ENCODE assay signal across 37 mouse cellular contexts in genomic region chr17:86539881-86540430, GRCm38 (mm10). TPM values are rescaled to one million over a fixed set of nuclear protein-coding genes. Genes with fewer than 3 reads are reported as not detected.
DNase-seq lines count a peak whose midpoint lies in the region; ATAC-seq lines count a peak whose summit lies in the region.
"Had no signal": no experiment of that assay in that cellular context is flagged by ENCODE, and none has a peak within 500 bp of the region (broad histone marks: within the 10 kb centered on the region; RNA-seq: fewer than 3 reads in every experiment).

No protein-coding gene starts in this region.

- H3K9ac ChIP-seq in kidney, embryonic 16.5 days (replicated peaks; ENCODE audit: low read length): no peak overlapping the region
- H3K9ac ChIP-seq in heart, embryonic 12.5 days: no peak overlapping the region
- H3K9ac ChIP-seq: embryonic facial prominence, embryonic 12.5 days; hindbrain, embryonic 12.5 days; intestine, embryonic 15.5 days; limb, embryonic 12.5 days; liver, postnatal 0 days; midbrain, embryonic 12.5 days; neural tube, embryonic 12.5 days had no signal

- intact Hi-C loops in heart, postnatal 14 days (cut with DNase I): loop anchor here (2.0 to 5.0 kb wide), 2 partner anchors 49 to 72 kb away; no protein-coding TSS in a partner anchor

- H3K9me3 ChIP-seq in kidney, embryonic 16.5 days (ENCODE audit: low read length): no peaks in the 10 kb centered on the region
- H3K9me3 ChIP-seq in heart, embryonic 12.5 days (replicated peaks): no peaks in the 10 kb centered on the region
- H3K9me3 ChIP-seq: embryonic facial prominence, embryonic 12.5 days; hindbrain, embryonic 12.5 days; intestine, embryonic 15.5 days; limb, embryonic 12.5 days; megakaryocyte, embryonic 14.5 days; midbrain, embryonic 12.5 days; neural tube, embryonic 12.5 days had no signal

- H3K4me1 ChIP-seq in kidney, embryonic 16.5 days (ENCODE audit: insufficient read depth, low read length): peaks cover 24% of the 10 kb centered on the region
- peaks cover 29% of the 10 kb centered on the region for H3K4me1 ChIP-seq in heart, embryonic 12.5 days (replicated peaks)
- H3K4me1 ChIP-seq: hindbrain, embryonic 12.5 days; limb, embryonic 12.5 days; midbrain, embryonic 12.5 days had no signal

- H3K36me3 ChIP-seq in kidney, embryonic 16.5 days (ENCODE audit: insufficient read depth, low read length): no peaks in the 10 kb centered on the region
- H3K36me3 ChIP-seq in heart, embryonic 12.5 days: no peaks in the 10 kb centered on the region
- H3K36me3 ChIP-seq: embryonic facial prominence, embryonic 12.5 days; hindbrain, embryonic 12.5 days; intestine, embryonic 15.5 days; limb, embryonic 12.5 days; midbrain, embryonic 12.5 days; neural tube, embryonic 12.5 days had no signal

- 45% methylated on average over 18 of the region's 18 CpGs for WGBS in kidney, embryonic 16.5 days
- 70% methylated on average over 18 of the region's 18 CpGs for WGBS in heart, embryonic 12.5 days

- H3K4me2 ChIP-seq in kidney, embryonic 16.5 days (replicated peaks; ENCODE audit: low read depth, low read length): no peak overlapping the region
- H3K4me2 ChIP-seq in heart, embryonic 12.5 days: peak overlapping the region; percentile 17; the same call in 1 of the 2 replicates
- H3K4me2 ChIP-seq: embryonic facial prominence, embryonic 12.5 days; hindbrain, embryonic 12.5 days; intestine, embryonic 15.5 days; limb, embryonic 12.5 days; liver, embryonic 11.5 days; midbrain, embryonic 12.5 days; neural tube, embryonic 12.5 days had no signal

- H3K4me3 ChIP-seq in kidney, embryonic 16.5 days (ENCODE audit: low read length): no peak overlapping the region
- H3K4me3 ChIP-seq in heart, embryonic 12.5 days: no peak overlapping the region
- H3K4me3 ChIP-seq: embryonic facial prominence, embryonic 12.5 days; hindbrain, embryonic 12.5 days; intestine, embryonic 15.5 days; left cerebral cortex, adult 2 months; limb, embryonic 12.5 days; megakaryocyte, embryonic 14.5 days; midbrain, embryonic 12.5 days; myocyte; neural tube, embryonic 12.5 days had no signal

- ATAC-seq in kidney, embryonic 16.5 days (ENCODE audit: low FRiP score, low TSS enrichment): no peak
- no peak for ATAC-seq in heart, embryonic 12.5 days (ENCODE audit: insufficient number of reproducible peaks, low FRiP score)
- ATAC-seq in cerebellum, adult (ENCODE audit: insufficient number of reproducible peaks, low FRiP score, low TSS enrichment): no peak
- ATAC-seq: forebrain, embryonic 14.5 days; hindbrain, postnatal 0 days; intestine, embryonic 15.5 days; liver, postnatal 0 days; lung, postnatal 0 days; Patski had no signal

- no peak overlapping the region for H3K27ac ChIP-seq in kidney, embryonic 16.5 days (ENCODE audit: low read length)
- no peak overlapping the region for H3K27ac ChIP-seq in heart, embryonic 12.5 days (ENCODE audit: poor library complexity, severe bottlenecking)
- H3K27ac ChIP-seq: embryonic facial prominence, embryonic 12.5 days; hindbrain, embryonic 12.5 days; hindbrain, postnatal 0 days; intestine, embryonic 15.5 days; left cerebral cortex, adult 2 months; limb, embryonic 12.5 days; midbrain, embryonic 12.5 days; neural tube, embryonic 12.5 days had no signal

- peak; percentile 41 to 53 for DNase-seq in heart, adult 18-20 months
- DNase-seq in heart, adult 8-10 months (ENCODE audit: low spot score): no peak
- DNase-seq in kidney, adult 8-10 months: peak; percentile 25 to 35
- peak; percentile 19 to 23 for DNase-seq in heart, postnatal 14 days
- DNase-seq in urinary bladder, postnatal 25 days (ENCODE audit: low spot score): no peak
- DNase-seq: adrenal gland, postnatal 10 days; cerebellum, adult 11 months; cerebellum, adult 9-10 months; cerebellum, postnatal 36 days; embryo, embryonic 11 days; liver, postnatal 0 days; lung, postnatal 4 days; right cerebral cortex, postnatal 4 days; thymus, adult 2 months; thymus, postnatal 36 days had no signal

- no peaks in the 10 kb centered on the region for H3K27me3 ChIP-seq in kidney, embryonic 16.5 days (ENCODE audit: insufficient read depth, low read length)
- H3K27me3 ChIP-seq in heart, embryonic 12.5 days (replicated peaks): no peaks in the 10 kb centered on the region
- H3K27me3 ChIP-seq: embryonic facial prominence, embryonic 12.5 days; hindbrain, embryonic 12.5 days; intestine, embryonic 15.5 days; limb, embryonic 12.5 days; neural tube, embryonic 12.5 days; Patski had no signal

RNA-seq across cellular contexts. Expression of gene Gm10309, which starts 34.9 kb away (rescaled TPM):
- total RNA-seq in heart, adult 18-20 months (2021): under 1 TPM in 1 of 2 experiments, not detected in 1; 0.13 TPM
- not detected for total RNA-seq in heart, adult 8-10 months (2022)
- polyA plus RNA-seq in kidney, embryonic 16.5 days (2015; fragmentation: Nextera tagmentation; extraction: Ambion mirVana): 0.25 and 0.50 TPM in 2 replicates
- polyA plus RNA-seq in heart, embryonic 12.5 days (2016; fragmentation: Nextera tagmentation; extraction: Ambion mirVana): 0.38 and 0.40 TPM in 2 replicates
- not detected for total RNA-seq in heart, postnatal 14 days (2021)
- total RNA-seq: heart, postnatal 10 days; hindbrain, postnatal 0 days; layer of hippocampus, postnatal 14 days; left cerebral cortex, adult 2 months; left cerebral cortex, postnatal 25 days; MEL; midbrain, postnatal 0 days had no signal
- polyA plus RNA-seq: forebrain, embryonic 14.5 days; Patski; thymus, adult 2 months had no signal

Comparison
In these comparisons a context has a peak if more than half of its experiments do, and no peak if none do; other contexts are left out.
1. DNase-seq: peak in heart, adult 18-20 months (2 of 2), kidney, adult 8-10 months (2 of 2) and heart, postnatal 14 days (2 of 2); none in heart, adult 8-10 months (single experiment) and urinary bladder, postnatal 25 days (single experiment).